Mouse (Mus musculus): Measurements from ENCODE around the gene Endou. TPM values are rescaled to one million over a fixed set of nuclear protein-coding genes. Genes with fewer than 3 reads are reported as not detected.

Endou gene
- polyA plus RNA-seq, 1 experiment from 2014 or later, result 1.1 TPM

DNA sequence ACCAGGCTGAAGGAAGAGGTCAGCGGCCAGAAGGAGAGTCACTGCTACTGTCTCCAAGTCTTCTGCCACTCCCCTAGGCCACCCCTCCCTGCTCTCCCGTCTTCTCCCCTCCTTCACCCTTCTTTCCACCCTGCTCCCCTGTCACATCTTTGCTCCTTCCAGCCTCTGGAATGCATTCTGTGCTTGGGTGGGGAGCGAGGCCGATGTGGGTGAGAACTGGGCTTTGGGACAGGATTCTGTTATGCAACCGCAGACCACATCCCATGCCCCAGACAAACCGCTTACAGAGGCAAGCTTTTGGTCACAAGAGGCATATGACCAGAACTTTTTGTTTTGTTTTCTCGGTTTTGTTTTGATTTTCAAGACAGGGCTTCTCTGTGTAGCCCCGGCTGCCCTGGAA is 4.1 kb downstream of the Endou start:
- WGBS, result 60% methylated on average over 8 of the region's 8 CpGs
- Histone ChIP-seq H3K4me2 (no peak overlapping the region), H3K4me3 (no peak overlapping the region), H3K9ac (no peak overlapping the region), H3K27ac (no peak overlapping the region), H3K36me3 (no peaks in the 10 kb centered on the region), H3K27me3 (no peaks in the 10 kb centered on the region), H3K4me1 (no peaks in the 10 kb centered on the region), H3K9me3 (no peaks in the 10 kb centered on the region)
- ATAC-seq (ENCODE audit: borderline replicate concordance, extremely low read depth, low FRiP score, low TSS enrichment), result no peak

DNA sequence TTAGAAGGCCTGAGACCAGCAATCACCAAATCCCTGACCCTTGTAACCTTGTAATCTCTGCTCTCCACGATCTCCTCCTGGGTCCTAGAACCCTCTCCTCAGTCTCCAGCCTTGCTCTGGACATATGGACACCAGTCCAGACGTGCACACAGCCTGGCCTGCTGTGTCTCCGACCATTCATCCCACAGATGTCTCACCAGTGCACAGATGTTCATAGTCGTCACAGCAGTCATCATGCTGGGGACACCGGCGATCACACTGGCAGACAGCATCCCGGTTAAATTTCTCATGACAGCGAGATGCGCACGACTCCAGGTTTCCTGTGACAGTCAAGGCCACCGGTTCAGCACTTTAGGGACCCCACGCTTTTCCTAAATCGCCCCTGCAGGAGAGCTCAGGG is 4.8 kb downstream of the Endou start:
- no peak overlapping the region for H3K4me3 ChIP-seq
- ATAC-seq (ENCODE audit: borderline replicate concordance, extremely low read depth, low FRiP score, low TSS enrichment), result no peak
- H3K9ac ChIP-seq, result no peak overlapping the region
- no peaks in the 10 kb centered on the region for H3K27me3 ChIP-seq
- H3K9me3 ChIP-seq, result no peaks in the 10 kb centered on the region
- no peak overlapping the region for H3K4me2 ChIP-seq
- WGBS, result 76% methylated on average over 13 of the region's 13 CpGs
- no peaks in the 10 kb centered on the region for H3K4me1 ChIP-seq
- no peaks in the 10 kb centered on the region for H3K36me3 ChIP-seq
- H3K27ac ChIP-seq, result no peak overlapping the region

DNA sequence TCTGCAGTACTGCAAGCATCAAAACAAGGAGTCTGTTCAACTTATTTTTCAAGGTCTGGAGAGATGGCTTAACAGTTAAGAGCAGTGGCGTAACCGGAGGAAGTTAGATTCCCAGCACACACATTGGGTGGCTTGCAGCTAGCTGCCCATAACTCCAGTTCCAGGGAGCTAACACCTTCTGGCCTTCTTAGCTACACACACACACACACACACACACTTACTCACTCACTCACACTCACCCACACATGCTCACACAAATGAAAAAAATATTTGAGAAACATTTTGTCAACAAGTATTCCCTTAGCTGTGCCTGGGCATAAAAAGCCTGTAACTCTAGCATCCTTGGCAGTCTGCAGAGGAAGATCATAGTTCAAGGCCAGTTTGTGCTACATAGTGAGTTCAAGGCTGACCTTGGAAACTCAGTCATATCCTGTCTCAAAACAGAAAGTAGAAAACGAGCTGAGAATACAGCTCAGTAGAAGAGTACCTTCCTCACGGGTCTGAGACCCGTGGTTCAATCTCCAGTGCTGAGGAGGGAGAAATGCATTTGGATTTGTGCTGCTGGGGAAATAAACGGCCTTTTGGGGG is 5.8 kb downstream of the Endou start:
- Histone ChIP-seq H3K9ac (no peak overlapping the region), H3K9me3 (no peaks in the 10 kb centered on the region), H3K27ac (no peak overlapping the region), H3K36me3 (no peaks in the 10 kb centered on the region), H3K4me1 (no peaks in the 10 kb centered on the region; the same call in 1 of the 2 replicates), H3K4me2 (no peak overlapping the region), H3K27me3 (no peaks in the 10 kb centered on the region), H3K4me3 (no peak overlapping the region)
- 71% methylated on average over 6 of the region's 6 CpGs for WGBS
- ATAC-seq (ENCODE audit: borderline replicate concordance, extremely low read depth, low FRiP score, low TSS enrichment), result no peak

DNA sequence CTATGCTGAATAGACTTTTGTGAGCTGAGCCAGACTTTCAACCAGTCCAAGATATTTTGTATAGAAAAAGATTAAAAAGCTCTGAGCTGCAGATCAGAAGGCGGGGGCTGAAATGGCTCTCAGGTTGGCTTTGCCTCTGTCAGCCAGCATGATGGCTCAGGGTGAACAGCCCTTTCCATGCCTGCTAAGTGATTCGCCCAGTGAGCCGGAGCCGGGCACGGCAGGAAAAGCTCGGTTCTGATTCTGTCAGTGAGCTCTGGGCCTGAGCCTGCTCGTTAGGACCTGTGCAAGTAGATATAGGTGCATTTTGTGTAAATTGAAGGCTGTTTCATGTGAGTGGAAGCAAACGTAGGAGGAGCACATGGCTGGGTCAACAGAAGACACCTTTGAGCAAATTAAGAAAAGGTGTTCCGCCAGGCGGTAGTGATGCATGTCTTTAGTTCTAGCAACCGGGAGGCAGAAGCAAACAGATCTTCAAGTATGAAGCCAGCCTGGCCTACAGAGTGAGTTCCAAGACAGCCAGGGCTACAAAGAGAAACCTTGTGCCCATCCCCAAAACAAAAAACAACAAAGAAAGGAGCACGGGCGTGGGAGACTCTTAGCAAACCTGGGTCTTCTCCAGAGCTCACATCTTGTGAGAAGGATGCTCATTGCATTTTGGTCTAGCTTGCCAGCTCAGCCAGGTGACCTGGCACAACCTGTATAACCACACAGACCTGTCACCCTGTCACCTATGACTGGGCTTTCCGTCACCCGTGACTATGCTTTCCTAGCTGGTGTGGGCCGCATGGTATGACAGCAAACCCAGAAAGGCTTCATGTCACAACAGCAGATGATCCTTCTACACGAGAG is 6.6 kb downstream of the Endou start:
- H3K27me3 ChIP-seq, result no peaks in the 10 kb centered on the region
- no peak overlapping the region for H3K4me2 ChIP-seq
- no peak for ATAC-seq (ENCODE audit: borderline replicate concordance, extremely low read depth, low FRiP score, low TSS enrichment)
- H3K36me3 ChIP-seq, result no peaks in the 10 kb centered on the region
- no peak overlapping the region for H3K4me3 ChIP-seq
- H3K27ac ChIP-seq, result no peak overlapping the region
- peaks cover 4% of the 10 kb centered on the region; the same call in 1 of the 2 replicates for H3K4me1 ChIP-seq
- H3K9me3 ChIP-seq, result no peaks in the 10 kb centered on the region
- WGBS, result 79% methylated on average over 17 of the region's 17 CpGs
- H3K9ac ChIP-seq, result no peak overlapping the region

DNA sequence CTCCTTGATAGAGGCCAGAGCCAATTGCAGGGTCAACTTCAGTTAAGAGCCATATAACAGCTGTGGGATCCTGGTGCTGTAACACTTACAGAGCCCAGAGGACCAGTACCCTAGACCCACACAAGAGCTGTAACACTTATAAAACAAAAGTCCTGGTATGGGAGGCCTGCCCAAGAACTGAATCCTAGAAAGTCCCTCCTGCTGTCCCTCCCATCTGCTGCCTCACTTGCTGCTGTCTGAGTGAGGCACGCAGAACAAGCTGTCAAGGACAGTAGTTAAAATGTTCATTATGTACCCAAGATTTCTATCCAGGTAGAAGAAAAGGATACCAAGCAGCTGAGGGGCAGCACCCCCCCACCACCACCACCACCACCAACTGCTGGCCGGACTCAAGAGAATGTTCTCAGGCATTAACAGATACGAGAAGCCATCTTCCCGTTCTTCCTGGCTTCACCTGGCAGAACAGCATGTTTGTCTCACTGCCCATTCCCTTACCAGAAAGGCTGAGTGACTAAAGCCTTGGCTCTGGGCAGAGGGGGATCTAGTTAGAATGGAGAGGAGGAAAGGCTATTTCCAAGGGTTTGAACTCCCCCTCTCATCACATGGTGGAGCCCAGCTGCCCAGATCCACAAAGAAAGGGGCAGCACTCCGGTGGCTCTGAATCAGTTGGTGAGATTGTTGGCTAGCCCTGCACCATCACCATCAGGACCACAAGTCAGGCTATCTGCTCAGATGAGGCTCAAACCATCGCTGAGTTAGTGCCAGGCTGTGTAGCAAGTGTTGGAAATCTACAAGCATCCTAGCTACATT is 7.4 kb downstream of the Endou start:
- Histone ChIP-seq H3K27me3 (no peaks in the 10 kb centered on the region), H3K36me3 (no peaks in the 10 kb centered on the region), H3K4me2 (no peak overlapping the region), H3K4me1 (peaks cover 4% of the 10 kb centered on the region; the same call in 1 of the 2 replicates), H3K27ac (no peak overlapping the region), H3K9ac (no peak overlapping the region), H3K9me3 (no peaks in the 10 kb centered on the region), H3K4me3 (no peak overlapping the region)
- WGBS, result 81% methylated on average over 6 of the region's 6 CpGs
- ATAC-seq (ENCODE audit: borderline replicate concordance, extremely low read depth, low FRiP score, low TSS enrichment), result no peak

DNA sequence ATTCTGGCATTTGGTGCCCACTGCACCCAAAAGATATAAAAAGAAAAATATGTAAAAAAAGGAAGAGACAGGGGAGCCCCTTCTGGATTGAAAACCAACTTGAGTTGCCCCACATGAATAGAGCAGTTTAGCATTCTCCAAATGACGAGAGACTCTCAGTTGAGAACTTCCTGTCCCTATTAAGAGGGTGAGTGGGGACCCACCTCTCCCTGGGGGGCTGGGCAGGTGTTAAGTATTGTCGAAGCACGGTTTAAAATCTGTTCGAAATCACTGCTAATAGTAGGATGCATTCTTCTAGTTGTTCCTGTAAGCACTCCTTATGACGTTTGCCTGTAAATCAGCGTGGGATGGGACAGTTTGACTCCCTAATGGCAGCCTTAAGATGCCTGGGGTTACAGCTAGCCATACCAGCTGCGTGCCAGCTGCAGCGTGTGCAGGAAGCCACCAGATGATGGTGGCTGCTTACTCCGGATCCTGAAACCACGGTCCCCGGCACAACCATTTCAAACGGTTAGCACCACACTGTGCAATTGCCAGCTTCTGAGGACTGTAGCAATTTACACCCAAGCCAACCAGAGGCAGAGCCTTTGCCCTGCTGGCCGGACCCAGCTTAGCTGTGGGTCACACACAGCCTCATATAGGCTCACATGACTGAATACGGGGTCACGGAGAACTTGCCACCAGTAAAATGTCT is 10.0 kb downstream of the Endou start:
- Histone ChIP-seq H3K4me2 (no peak overlapping the region), H3K27me3 (no peaks in the 10 kb centered on the region), H3K36me3 (no peaks in the 10 kb centered on the region), H3K9me3 (no peaks in the 10 kb centered on the region), H3K4me3 (no peak overlapping the region), H3K4me1 (peaks cover 8% of the 10 kb centered on the region), H3K27ac (no peak overlapping the region; the same call in 1 of the 2 replicates), H3K9ac (no peak overlapping the region)
- 69% methylated on average over 15 of the region's 15 CpGs for WGBS
- no peak for ATAC-seq (ENCODE audit: borderline replicate concordance, extremely low read depth, low FRiP score, low TSS enrichment)

DNA sequence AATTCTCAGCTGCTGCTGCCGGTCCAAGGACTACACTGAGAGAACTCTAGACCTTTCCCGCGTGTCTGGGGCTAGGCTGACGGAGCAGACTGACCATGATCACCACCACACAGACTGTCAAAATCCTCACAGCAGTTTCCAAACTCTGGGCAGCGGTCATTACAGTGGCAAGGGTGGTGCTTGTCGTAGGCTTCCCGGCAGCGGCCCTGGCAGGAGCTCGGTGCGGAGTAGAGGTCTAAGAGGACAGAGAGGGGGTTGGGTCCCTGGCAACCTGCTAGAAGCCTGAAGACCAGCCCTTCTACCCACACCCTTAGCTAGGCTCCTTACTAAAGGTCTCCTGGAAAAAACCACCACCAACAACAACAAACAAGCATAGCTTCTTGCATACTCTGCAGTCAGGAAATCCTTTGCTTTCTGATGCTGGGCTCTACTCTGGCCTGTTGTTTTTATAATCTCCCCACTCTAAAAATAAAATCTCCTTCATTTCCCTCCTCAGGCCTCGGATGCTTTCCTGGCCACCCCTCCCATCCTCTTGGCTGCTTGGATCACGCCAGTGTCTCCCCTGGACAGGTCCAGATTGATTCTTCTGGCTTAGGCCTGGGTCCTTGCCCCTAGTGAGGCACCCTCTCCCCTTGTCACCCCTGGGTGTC is 11.0 kb downstream of the Endou start:
- no peak overlapping the region for H3K4me2 ChIP-seq
- H3K36me3 ChIP-seq, result no peaks in the 10 kb centered on the region
- peak overlapping the region; percentile 41 for H3K27ac ChIP-seq
- 62% methylated on average over 12 of the region's 12 CpGs for WGBS
- peaks cover 8% of the 10 kb centered on the region for H3K4me1 ChIP-seq
- H3K4me3 ChIP-seq, result no peak overlapping the region
- H3K9me3 ChIP-seq, result no peaks in the 10 kb centered on the region
- 0 out of 2 replicates have a peak, but pooled peaks have one; percentile 52 for ATAC-seq (ENCODE audit: borderline replicate concordance, extremely low read depth, low FRiP score, low TSS enrichment)
- H3K9ac ChIP-seq, result no peak overlapping the region
- H3K27me3 ChIP-seq, result no peaks in the 10 kb centered on the region

DNA sequence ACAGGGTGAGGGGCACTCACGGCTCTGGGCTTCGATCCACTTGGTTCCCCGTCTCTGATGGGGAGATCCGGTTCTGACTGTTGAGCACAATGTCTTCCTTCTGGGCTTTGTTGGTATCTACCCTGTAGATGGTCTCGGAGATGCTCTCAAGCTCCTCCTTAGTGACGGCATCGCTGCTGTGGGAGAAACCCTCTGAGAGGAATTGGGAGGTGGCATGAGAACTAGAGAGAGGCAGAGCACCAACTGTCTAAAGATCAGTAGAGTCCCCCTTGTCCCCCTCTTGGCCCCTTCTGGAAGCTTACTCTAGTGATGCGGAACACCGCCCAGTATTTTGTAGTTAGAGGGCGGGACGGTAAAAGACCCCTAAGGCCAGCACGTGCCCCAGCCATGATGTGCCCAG is 11.6 kb downstream of the Endou start:
- Histone ChIP-seq H3K27ac (no peak overlapping the region), H3K4me2 (no peak overlapping the region), H3K9me3 (no peaks in the 10 kb centered on the region), H3K36me3 (no peaks in the 10 kb centered on the region), H3K4me3 (no peak overlapping the region), H3K27me3 (no peaks in the 10 kb centered on the region), H3K9ac (no peak overlapping the region), H3K4me1 (peaks cover 8% of the 10 kb centered on the region)
- no peak for ATAC-seq (ENCODE audit: borderline replicate concordance, extremely low read depth, low FRiP score, low TSS enrichment)
- 90% methylated on average over 12 of the region's 12 CpGs for WGBS

DNA sequence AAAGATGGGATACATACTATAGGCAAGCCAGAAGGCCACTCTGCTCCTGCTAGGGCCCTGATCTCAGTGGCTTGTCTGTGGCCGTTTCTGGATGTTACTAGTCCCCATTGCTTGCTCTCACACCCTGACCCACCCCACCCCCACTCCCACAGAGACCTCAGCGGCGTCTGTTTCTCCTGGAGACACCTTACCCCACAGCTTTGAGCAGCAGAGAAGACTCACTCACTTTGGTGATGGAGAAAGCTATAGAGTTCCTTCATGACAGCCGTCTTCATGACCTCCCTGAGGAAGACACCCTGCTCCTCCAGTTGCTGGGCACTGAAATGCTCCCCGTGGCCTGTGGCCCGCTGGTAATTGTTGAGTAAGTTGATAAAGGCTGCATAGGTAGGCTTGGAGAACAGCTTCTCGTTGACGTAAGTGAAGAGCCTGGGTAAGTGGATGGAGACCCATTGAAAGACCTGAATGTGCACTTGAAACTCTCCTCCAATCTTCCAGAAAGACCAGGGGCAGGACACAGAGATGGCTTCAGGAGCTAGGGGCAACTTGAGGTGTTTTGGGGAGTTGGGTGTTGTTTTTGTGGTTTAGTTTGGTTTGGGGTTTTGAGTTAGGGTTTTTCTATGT is 12.5 kb downstream of the Endou start:
- H3K27me3 ChIP-seq, result no peaks in the 10 kb centered on the region
- no peak overlapping the region for H3K4me3 ChIP-seq
- no peak overlapping the region for H3K4me2 ChIP-seq
- ATAC-seq (ENCODE audit: borderline replicate concordance, extremely low read depth, low FRiP score, low TSS enrichment), result no peak
- no peak overlapping the region for H3K27ac ChIP-seq
- H3K4me1 ChIP-seq, result peaks cover 8% of the 10 kb centered on the region
- H3K9me3 ChIP-seq, result no peaks in the 10 kb centered on the region
- H3K9ac ChIP-seq, result no peak overlapping the region
- H3K36me3 ChIP-seq, result no peaks in the 10 kb centered on the region
- WGBS, result 65% methylated on average over 8 of the region's 8 CpGs

DNA sequence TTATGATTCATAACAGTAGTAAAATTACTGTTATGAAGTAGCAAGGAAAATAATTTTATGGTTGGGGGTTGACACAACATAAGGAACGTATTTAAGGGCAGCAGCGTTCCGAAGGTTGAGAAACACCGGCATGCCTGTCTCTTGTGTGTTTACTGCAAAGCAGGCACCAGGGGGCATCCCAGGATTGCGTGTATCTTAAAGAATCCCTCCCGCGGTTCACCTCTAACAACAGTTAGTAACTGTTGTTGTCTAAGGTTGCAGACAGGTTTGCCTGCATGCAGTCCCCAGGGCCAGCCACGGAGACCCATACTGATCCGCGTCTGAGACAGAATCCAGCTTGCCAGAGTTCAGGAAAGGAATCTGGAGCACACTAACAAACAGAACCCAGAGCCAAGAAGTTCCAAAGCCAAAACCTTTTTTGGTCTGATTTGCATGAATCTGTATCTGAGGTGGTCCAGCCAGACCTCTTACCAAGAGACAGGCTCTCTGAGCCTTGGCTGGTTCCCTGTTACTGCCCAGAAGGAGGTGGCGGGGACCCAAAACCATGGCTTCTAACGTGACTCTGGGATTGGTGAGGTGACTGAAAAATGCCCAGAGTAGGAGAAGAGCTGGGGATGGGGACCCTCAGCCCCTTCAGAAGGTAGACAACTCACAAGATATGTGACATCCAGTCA is 13.1 kb downstream of the Endou start:
- 23% methylated on average over 12 of the region's 12 CpGs for WGBS
- ATAC-seq (ENCODE audit: borderline replicate concordance, extremely low read depth, low FRiP score, low TSS enrichment), result peak; percentile 20; the same call in 1 of the 2 replicates
- Histone ChIP-seq H3K36me3 (no peaks in the 10 kb centered on the region), H3K4me2 (no peak overlapping the region), H3K27ac (no peak overlapping the region), H3K9ac (no peak overlapping the region), H3K4me3 (no peak overlapping the region), H3K9me3 (no peaks in the 10 kb centered on the region), H3K4me1 (peaks cover 8% of the 10 kb centered on the region), H3K27me3 (no peaks in the 10 kb centered on the region)
